Mouse (Mus musculus): ENCODE data around the gene 2010111I01Rik.

- TF ChIP-seq POLR2A (IDR thresholded peaks at IDR 0.05; ENCODE audit: borderline replicate concordance, low read depth, low read length) (no peak), CTCF (IDR thresholded peaks at IDR 0.05; ENCODE audit: low read depth, low read length) (no peak)
These were observed 1.3 kb upstream of the 2010111I01Rik start for GRCm38 (mm10) chr13:62963358-62963757.

All from bone marrow macrophage, adult 2 months (primary cell).